Mouse (Mus musculus) MEL (cell line): Measurements from ENCODE around the gene Rybp. TPM values are rescaled to one million over a fixed set of nuclear protein-coding genes. Genes with fewer than 3 reads are reported as not detected.

Experiments used
- DNase-seq: peaks from one replicate; pipeline ENCODE4 v3.0.0; 2011; ENCODE audit warnings: low read depth, low spot score
- H3K27ac ChIP-seq: 2 replicates; pipeline ENCODE4 v1.5.1; 2012; ENCODE audit warnings: low read depth, mild to moderate bottlenecking, control low read depth, low read length, moderate library complexity; ENCODE audit not compliant: control insufficient read depth
- H3K27me3 ChIP-seq, 2 experiments: fragments of 150-350 bp in 1 of 2; sonication (generic) in 1 of 2; 2 replicates each; pipeline ENCODE4 v1.6.1; 2012; ENCODE audit warnings: low read length in 2 of 2, mild to moderate bottlenecking in 2 of 2, improper control_type of control experiment in 1 of 2, moderate library complexity in 1 of 2; ENCODE audit not compliant: insufficient read depth in 2 of 2, control insufficient read depth in 1 of 2
- H3K36me3 ChIP-seq, 2 experiments: 2 replicates each; pipeline ENCODE4 v1.6.1; 2012 to 2014; ENCODE audit warnings: low read length in 2 of 2, improper control_type of control experiment in 1 of 2, inconsistent platforms in 1 of 2, mild to moderate bottlenecking in 1 of 2; ENCODE audit not compliant: insufficient read depth in 2 of 2, control insufficient read depth in 1 of 2
- H3K4me1 ChIP-seq, 2 experiments: fragments of 150-350 bp in 1 of 2; sonication (generic) in 1 of 2; 2 replicates each; pipeline ENCODE4 v1.6.1; 2012; ENCODE audit warnings: low read length in 2 of 2, improper control_type of control experiment in 1 of 2, mild to moderate bottlenecking in 1 of 2; ENCODE audit not compliant: insufficient read depth in 2 of 2, control insufficient read depth in 1 of 2
- H3K4me3 ChIP-seq, 2 experiments: fragments of 150-350 bp in 1 of 2; sonication (generic) in 1 of 2; 2 replicates each; pipeline ENCODE4 v1.5.1; 2012; ENCODE audit warnings: low read depth in 2 of 2, low read length in 2 of 2, mild to moderate bottlenecking in 2 of 2, moderate library complexity in 2 of 2, control low read depth in 1 of 2, improper control_type of control experiment in 1 of 2; ENCODE audit not compliant: control insufficient read depth in 1 of 2, insufficient read depth in 1 of 2
- H3K79me2 ChIP-seq: 2 replicates; pipeline ENCODE4 v1.6.1; 2012; ENCODE audit warnings: mild to moderate bottlenecking, low read length, moderate library complexity; ENCODE audit not compliant: control insufficient read depth, poor library complexity, insufficient read depth
- H3K9ac ChIP-seq: 2 replicates; pipeline ENCODE4 v1.6.1; 2012; ENCODE audit warnings: low read depth, mild to moderate bottlenecking, control low read depth, low read length, moderate library complexity; ENCODE audit not compliant: control insufficient read depth, poor library complexity, severe bottlenecking
- H3K9me3 ChIP-seq: fragments of 150-350 bp; sonication (generic); replicated peaks from 2 replicates; pipeline ENCODE4 v1.6.1; 2012; ENCODE audit warnings: mild to moderate bottlenecking, low read length, improper control_type of control experiment, moderate library complexity; ENCODE audit not compliant: insufficient read depth
- CHD1 ChIP-seq: IDR thresholded peaks from 2 replicates; pipeline ENCODE4 v1.6.1; 2012; ENCODE audit warnings: low read depth, mild to moderate bottlenecking, inconsistent platforms, low read length, improper control_type of control experiment
- CTCF ChIP-seq, 3 experiments: IDR thresholded peaks in 2 of 3; conservative IDR thresholded peaks in 1 of 3; 2 replicates each; pipeline ENCODE4 v1.5.1; 2011 to 2012; ENCODE audit warnings: low read length in 3 of 3, low read depth in 2 of 3, mild to moderate bottlenecking in 2 of 3, improper control_type of control experiment in 1 of 3, inconsistent platforms in 1 of 3, mixed read lengths in 1 of 3, moderate library complexity in 1 of 3; ENCODE audit not compliant: control insufficient read depth in 1 of 3, insufficient read depth in 1 of 3, poor library complexity in 1 of 3, severe bottlenecking in 1 of 3
- E2F4 ChIP-seq: IDR thresholded peaks from 2 replicates; pipeline ENCODE4 v1.6.1; 2011; ENCODE audit warnings: low read depth, low read length, improper control_type of control experiment, borderline replicate concordance
- ELF1 ChIP-seq: IDR thresholded peaks from 2 replicates; pipeline ENCODE4 v1.6.1; 2014; ENCODE audit warnings: low read depth, mild to moderate bottlenecking, inconsistent platforms, low read length, improper control_type of control experiment, moderate library complexity
- ETS1 ChIP-seq: IDR thresholded peaks from 2 replicates; pipeline ENCODE4 v1.6.1; 2012; ENCODE audit warnings: low read depth, mild to moderate bottlenecking, inconsistent platforms, low read length, improper control_type of control experiment, moderate library complexity
- GABPA ChIP-seq: IDR thresholded peaks from 2 replicates; pipeline ENCODE4 v1.6.1; 2012; ENCODE audit warnings: low read depth, mild to moderate bottlenecking, inconsistent platforms, low read length, improper control_type of control experiment, moderate library complexity
- GATA1 ChIP-seq: IDR thresholded peaks from 2 replicates; pipeline ENCODE4 v1.6.1; 2011; ENCODE audit warnings: low read depth, low read length, improper control_type of control experiment
- HCFC1 ChIP-seq: IDR thresholded peaks from 2 replicates; pipeline ENCODE4 v1.6.1; 2012; ENCODE audit warnings: low read depth, mild to moderate bottlenecking, inconsistent platforms, low read length, improper control_type of control experiment, moderate library complexity
- MAX ChIP-seq: IDR thresholded peaks from 2 replicates; pipeline ENCODE4 v1.6.1; 2011; ENCODE audit warnings: low read length, improper control_type of control experiment
- MEF2A ChIP-seq: IDR thresholded peaks from 2 replicates; pipeline ENCODE4 v1.6.1; 2014; ENCODE audit warnings: low read depth, mild to moderate bottlenecking, inconsistent platforms, low read length, improper control_type of control experiment; ENCODE audit not compliant: poor library complexity, insufficient replicate concordance, severe bottlenecking; ENCODE audit errors: extremely low read depth
- MYC ChIP-seq: IDR thresholded peaks from 2 replicates; pipeline ENCODE4 v1.6.1; 2011; ENCODE audit warnings: low read depth, mild to moderate bottlenecking, low read length, improper control_type of control experiment, moderate library complexity
- POLR2A ChIP-seq, 2 experiments: IDR thresholded peaks; 2 replicates each; pipeline ENCODE4 v1.6.1; 2011 to 2012; ENCODE audit warnings: low read length in 2 of 2, mild to moderate bottlenecking in 2 of 2, control low read depth in 1 of 2, improper control_type of control experiment in 1 of 2, low read depth in 1 of 2, moderate library complexity in 1 of 2; ENCODE audit not compliant: control insufficient read depth in 1 of 2, insufficient read depth in 1 of 2, poor library complexity in 1 of 2
- POLR2AphosphoS2 ChIP-seq: IDR thresholded peaks from 2 replicates; pipeline ENCODE4 v1.6.1; 2011; ENCODE audit warnings: low read length, improper control_type of control experiment
- POLR2AphosphoS5 ChIP-seq: IDR thresholded peaks from 2 replicates; pipeline ENCODE4 v1.6.1; 2012; ENCODE audit warnings: low read depth, borderline replicate concordance, mild to moderate bottlenecking, inconsistent platforms, low read length, moderate library complexity, mixed read lengths
- RAD21 ChIP-seq: IDR thresholded peaks from 2 replicates; pipeline ENCODE4 v1.6.1; 2011; ENCODE audit warnings: mild to moderate bottlenecking, low read depth, low read length, improper control_type of control experiment
- SMC3 ChIP-seq: IDR thresholded peaks from 2 replicates; pipeline ENCODE4 v1.6.1; 2011; ENCODE audit warnings: low read depth, low read length, improper control_type of control experiment
- TAL1 ChIP-seq: IDR thresholded peaks from 2 replicates; pipeline ENCODE4 v1.6.1; 2012; ENCODE audit warnings: mild to moderate bottlenecking, inconsistent platforms, low read length, moderate library complexity, mixed read lengths
- TBP ChIP-seq: IDR thresholded peaks from 2 replicates; pipeline ENCODE4 v1.8.0; 2011; ENCODE audit warnings: low read depth, low read length, improper control_type of control experiment
- TCF12 ChIP-seq: IDR thresholded peaks from 2 replicates; pipeline ENCODE4 v1.6.1; 2014; ENCODE audit warnings: low read depth, mild to moderate bottlenecking, inconsistent platforms, low read length, improper control_type of control experiment, moderate library complexity
- UBTF ChIP-seq: IDR thresholded peaks from 2 replicates; pipeline ENCODE4 v1.6.1; 2012; ENCODE audit warnings: low read depth, mild to moderate bottlenecking, inconsistent platforms, low read length, improper control_type of control experiment, moderate library complexity, borderline replicate concordance; ENCODE audit not compliant: insufficient read depth
- USF1 ChIP-seq: IDR thresholded peaks from 2 replicates; pipeline ENCODE4 v1.6.1; 2014; ENCODE audit warnings: low read depth, mild to moderate bottlenecking, inconsistent platforms, low read length, improper control_type of control experiment, moderate library complexity
- ZKSCAN1 ChIP-seq: IDR thresholded peaks from 2 replicates; pipeline ENCODE4 v1.6.1; 2012; ENCODE audit warnings: low read depth, mild to moderate bottlenecking, inconsistent platforms, low read length, improper control_type of control experiment, moderate library complexity
- ZNF384 ChIP-seq: IDR thresholded peaks from 2 replicates; pipeline ENCODE4 v1.6.1; 2012; ENCODE audit warnings: low read depth, mild to moderate bottlenecking, inconsistent platforms, low read length, improper control_type of control experiment
- polyA plus RNA-seq, 2 experiments: library from polyadenylated mRNA; stranded (reverse) in 1 of 2; unstranded in 1 of 2; fragments of >175 nt in 1 of 2; fragments of >200 nt in 1 of 2; gene quantifications; 2 replicates each; pipeline versions ENCODE4 v1.2.1 to v1.2.4; 2012; ENCODE audit warnings: low replicate concordance in 2 of 2, low read depth in 1 of 2; ENCODE audit not compliant: insufficient read length in 2 of 2, insufficient read depth in 1 of 2, missing spikeins in 1 of 2
- total RNA-seq: library from RNA; depleted of rRNA; stranded (reverse); fragments of 300-350 nt; gene quantifications from 2 replicates; pipeline ENCODE4 v1.2.3, GENCODE M21; 2012

Rybp gene
- total and polyA plus RNA-seq, 3 experiments, result 0.08 to 3.8 TPM; not detected in 1

GRCm38 (mm10) chr6:100289058-100289457, 1.8 kb upstream of the Rybp start:
- H3K9me3 ChIP-seq, result no peaks in the 10 kb centered on the region
- DNase-seq, result no peak
- H3K36me3 ChIP-seq, result peaks cover 0 to 9% of the 10 kb centered on the region in 2 experiments; a peak in 2 of 4 replicates
- TF ChIP-seq HCFC1, result no peak
- TF ChIP-seq MEF2A, result no peak
- TF ChIP-seq RAD21, result no peak
- no peak for TF ChIP-seq UBTF
- no peak for TF ChIP-seq TAL1
- no peak for TF ChIP-seq POLR2AphosphoS5
- no peak overlapping the region for H3K4me3 ChIP-seq
- H3K27me3 ChIP-seq, result no peaks in the 10 kb centered on the region
- H3K9ac ChIP-seq, result no peak overlapping the region
- peaks cover 17% of the 10 kb centered on the region for H3K79me2 ChIP-seq
- H3K27ac ChIP-seq, result no peak overlapping the region
- H3K4me1 ChIP-seq, result peaks cover 0 to 9% of the 10 kb centered on the region in 2 experiments; a peak in 2 of 4 replicates

DNA sequence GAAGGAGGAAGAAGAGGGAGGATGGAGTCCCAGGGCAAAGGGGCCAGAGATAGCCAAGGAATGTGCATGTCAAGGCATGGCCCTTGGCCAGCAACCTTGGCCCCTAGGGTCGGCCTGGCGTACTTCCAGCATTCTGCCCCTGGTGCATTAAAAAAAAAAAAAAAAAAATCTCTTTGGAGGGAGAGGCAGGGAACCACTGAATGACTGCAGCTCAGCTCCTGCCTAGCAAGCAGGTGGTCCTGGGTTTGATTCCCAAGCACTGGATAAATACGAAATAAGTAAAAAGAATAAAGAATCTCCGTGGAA, 1.4 kb upstream of the Rybp start:
- Histone ChIP-seq H3K36me3 (peaks cover 0 to 11% of the 10 kb centered on the region in 2 experiments; a peak in 2 of 4 replicates), H3K27me3 (no peaks in the 10 kb centered on the region), H3K9ac (no peak overlapping the region; the same call in 1 of the 2 replicates), H3K79me2 (peaks cover 21% of the 10 kb centered on the region), H3K4me3 (no peak overlapping the region), H3K27ac (peak overlapping the region; percentile 34; the same call in 1 of the 2 replicates), H3K4me1 (peaks cover 0 to 9% of the 10 kb centered on the region in 2 experiments; a peak in 2 of 4 replicates), H3K9me3 (no peaks in the 10 kb centered on the region)
- TF ChIP-seq POLR2A (IDR thresholded peaks at IDR 0.05; ENCODE audit: control insufficient read depth in 1 of 2, insufficient read depth in 1 of 2, low read depth in 1 of 2, low read length in 2 of 2, poor library complexity in 1 of 2) (no peak), ZNF384 (peak; percentile 56), USF1 (no peak)
- no peak for DNase-seq

GRCm38 (mm10) chr6:100288016-100288729, 888 bp upstream of the Rybp start:
- peak; percentile 74 for DNase-seq
- Histone ChIP-seq H3K9ac (peak overlapping the region; percentile 82), H3K27ac (peak overlapping the region; percentile 95), H3K4me1 (peaks cover 0 to 9% of the 10 kb centered on the region in 2 experiments; a peak in 2 of 4 replicates), H3K27me3 (no peaks in the 10 kb centered on the region), H3K36me3 (peaks cover 0 to 14% of the 10 kb centered on the region in 2 experiments; a peak in 2 of 4 replicates), H3K9me3 (no peaks in the 10 kb centered on the region), H3K4me3 (peak overlapping the region; percentile 50 to 67), H3K79me2 (peaks cover 25% of the 10 kb centered on the region)
- TF ChIP-seq POLR2A (IDR thresholded peaks at IDR 0.05; ENCODE audit: control insufficient read depth in 1 of 2, insufficient read depth in 1 of 2, low read depth in 1 of 2, low read length in 2 of 2, poor library complexity in 1 of 2) (peak; percentile 30; a peak in 1 of 4 replicates), ZKSCAN1 (no peak), MEF2A (no peak), MYC (no peak; the same call in 1 of the 2 replicates), GATA1 (peak; percentile 90), E2F4 (no peak), ETS1 (peak; percentile 84), SMC3 (peak; percentile 6; the same call in 1 of the 2 replicates), GABPA (no peak), CTCF (IDR thresholded peaks at IDR 0.05 in 2 of 3, conservative IDR thresholded peaks at IDR 0.05 in 1 of 3; ENCODE audit: control insufficient read depth in 1 of 3, insufficient read depth in 1 of 3, low read depth in 2 of 3, low read length in 3 of 3, poor library complexity in 1 of 3, severe bottlenecking in 1 of 3) (no peak), POLR2AphosphoS2 (no peak), TCF12 (peak; percentile 87), MAX (0 out of 2 replicates have a peak, but pooled peaks have one; percentile 16), RAD21 (no peak), TBP (no peak), CHD1 (no peak), ELF1 (no peak)
